Mouse (Mus musculus) neural tube, embryonic 13.5 days (tissue): ENCODE measurements around the gene Fig4. TPM values are rescaled to one million over a fixed set of nuclear protein-coding genes. Genes with fewer than 3 reads are reported as not detected.

Experiments used
- ATAC-seq: fragments of 200-750 bp; cut with Nextera tagmentation; 2 replicates; pipeline ENCODE4 v1.8.0; 2017; ENCODE audit warnings: low read depth, mild to moderate bottlenecking, moderate TSS enrichment, moderate library complexity
- H3K27ac ChIP-seq: fragments of 300-500 bp; sonication (generic); replicated peaks from 2 replicates; pipeline ENCODE4 v1.5.1; 2015; ENCODE audit warnings: moderate library complexity, mild to moderate bottlenecking, inconsistent platforms
- H3K27me3 ChIP-seq: fragments of 300-500 bp; sonication (generic); 2 replicates; pipeline ENCODE4 v1.6.1; 2015; ENCODE audit warnings: mild to moderate bottlenecking, inconsistent platforms
- H3K36me3 ChIP-seq: fragments of 300-500 bp; sonication (generic); 2 replicates; pipeline ENCODE4 v1.6.1; 2015; ENCODE audit warnings: mild to moderate bottlenecking, inconsistent platforms
- H3K4me1 ChIP-seq: fragments of 300-500 bp; sonication (generic); replicated peaks from 2 replicates; pipeline ENCODE4 v1.6.1; 2015; ENCODE audit warnings: inconsistent platforms
- H3K4me2 ChIP-seq: fragments of 300-500 bp; sonication (generic); 2 replicates; pipeline ENCODE4 v1.6.1; 2015; ENCODE audit warnings: inconsistent platforms, mild to moderate bottlenecking, moderate library complexity
- H3K4me3 ChIP-seq: fragments of 300-500 bp; sonication (generic); 2 replicates; pipeline ENCODE4 v1.5.1; 2015; ENCODE audit warnings: mild to moderate bottlenecking, inconsistent platforms
- H3K9ac ChIP-seq: fragments of 300-500 bp; sonication (generic); 2 replicates; pipeline ENCODE4 v1.6.1; 2015; ENCODE audit warnings: moderate library complexity, mild to moderate bottlenecking, inconsistent platforms
- H3K9me3 ChIP-seq: fragments of 300-500 bp; sonication (generic); 2 replicates; pipeline ENCODE4 v1.6.1; 2016; ENCODE audit warnings: inconsistent platforms
- WGBS: fragments of 180-500 bp; shearing (Covaris S2); methylation state at CpG from one replicate; pipeline ENCODE4 v1.1.7; 2015; 5-methylcytosine and 5-hydroxymethylcytosine counted together
- polyA plus RNA-seq: library from polyadenylated mRNA; unstranded; fragments of >200 nt; fragmentation: Nextera tagmentation; extraction: Ambion mirVana; gene quantifications from 2 replicates; pipeline ENCODE4 v1.2.1, GENCODE M21; 2015

The Fig4 gene
- polyA plus RNA-seq, 1 experiment from 2014 or later = 30.9 TPM

DNA sequence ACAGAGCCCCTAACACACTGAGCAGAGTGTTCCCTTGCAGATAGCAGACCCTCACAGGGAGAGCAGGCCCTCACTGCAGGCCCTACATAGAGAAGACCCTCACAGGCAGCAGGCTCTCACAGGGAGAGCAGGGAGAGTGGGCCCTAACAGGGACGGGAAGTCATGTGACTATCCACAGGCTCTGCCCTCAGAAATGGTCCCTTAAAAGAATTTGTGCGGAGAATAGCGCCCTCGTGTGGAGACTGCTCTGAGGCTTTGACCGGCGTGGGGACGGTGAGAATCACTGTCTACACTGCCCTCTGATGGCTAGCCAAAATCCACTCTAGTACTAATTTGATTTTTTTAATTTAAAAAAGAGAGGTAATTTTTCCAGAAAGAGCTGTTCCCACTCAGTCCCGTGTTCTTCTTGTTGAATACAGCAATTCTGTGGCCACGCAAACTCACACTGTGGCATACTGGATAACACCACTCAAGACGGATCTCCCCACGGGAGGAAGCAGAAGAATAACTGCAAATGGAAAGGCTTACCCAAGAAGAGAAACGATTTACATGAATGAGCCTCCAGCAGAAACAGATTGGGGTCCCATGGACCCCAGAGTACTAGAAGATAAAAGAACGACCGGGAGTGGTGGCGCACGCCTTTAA is 14.2 kb downstream of the Fig4 start:
- H3K27ac ChIP-seq = no peak overlapping the region
- peaks cover 15% of the 10 kb centered on the region for H3K4me1 ChIP-seq
- no peaks in the 10 kb centered on the region for H3K27me3 ChIP-seq
- peak; percentile 94 for ATAC-seq
- H3K36me3 ChIP-seq = 0 out of 2 replicates have a peak, but pooled peaks cover 8% of the 10 kb centered on the region
- no peak overlapping the region for H3K9ac ChIP-seq
- 38% methylated on average over 16 of the region's 16 CpGs for WGBS
- no peak overlapping the region for H3K4me3 ChIP-seq
- no peaks in the 10 kb centered on the region for H3K9me3 ChIP-seq
- H3K4me2 ChIP-seq = no peak overlapping the region

GRCm38 (mm10) chr10:41288074-41288473 is 15.0 kb downstream of the Fig4 start:
- H3K27ac ChIP-seq = no peak overlapping the region
- WGBS = 72% methylated on average over 1 of the region's 1 CpGs
- no peak for ATAC-seq

GRCm38 (mm10) chr10:41287618-41288017 is 15.4 kb downstream of the Fig4 start:
- WGBS = 94% methylated on average over 3 of the region's 3 CpGs
- H3K4me1 ChIP-seq = peaks cover 4% of the 10 kb centered on the region

More at GRCm38 (mm10) chr10:41288074-41288473, 15.0 kb downstream of the Fig4 start:
- no peaks in the 10 kb centered on the region for H3K9me3 ChIP-seq
- H3K4me3 ChIP-seq = no peak overlapping the region
- H3K27me3 ChIP-seq = no peaks in the 10 kb centered on the region
- H3K36me3 ChIP-seq = 0 out of 2 replicates have a peak, but pooled peaks cover 10% of the 10 kb centered on the region
- H3K4me1 ChIP-seq = peaks cover 8% of the 10 kb centered on the region
- no peak overlapping the region for H3K4me2 ChIP-seq
- no peak overlapping the region for H3K9ac ChIP-seq

DNA sequence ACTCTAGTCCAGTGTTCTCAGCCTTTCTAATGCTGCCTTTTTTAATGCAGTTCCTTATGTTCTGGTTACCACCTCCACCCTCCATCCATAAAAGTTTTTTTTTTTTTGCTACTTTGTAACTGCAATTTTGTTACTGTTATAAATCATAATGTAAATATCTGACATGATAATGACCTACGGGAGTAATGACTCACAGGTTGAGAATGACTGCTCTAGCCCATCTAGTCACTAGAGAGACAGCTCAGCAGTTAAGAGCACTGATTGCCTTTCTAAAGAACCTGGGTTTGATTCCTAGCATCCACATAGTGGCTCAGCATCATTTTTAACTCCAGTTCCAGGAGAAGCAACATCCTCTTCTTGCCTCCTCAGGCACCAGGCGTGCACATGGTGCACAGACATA is 21.0 kb downstream of the Fig4 start:
- no peak overlapping the region for H3K4me2 ChIP-seq
- no peaks in the 10 kb centered on the region for H3K4me1 ChIP-seq
- no peak for ATAC-seq
- 0 out of 2 replicates have a peak, but pooled peaks cover 15% of the 10 kb centered on the region for H3K36me3 ChIP-seq
- H3K9me3 ChIP-seq = no peaks in the 10 kb centered on the region
- H3K9ac ChIP-seq = no peak overlapping the region
- H3K27ac ChIP-seq = no peak overlapping the region
- 90% methylated on average over 2 of the region's 2 CpGs for WGBS
- no peaks in the 10 kb centered on the region for H3K27me3 ChIP-seq
- H3K4me3 ChIP-seq = no peak overlapping the region

More at GRCm38 (mm10) chr10:41287618-41288017, 15.4 kb downstream of the Fig4 start:
- Histone ChIP-seq H3K27ac (no peak overlapping the region), H3K4me2 (no peak overlapping the region), H3K4me3 (no peak overlapping the region), H3K36me3 (0 out of 2 replicates have a peak, but pooled peaks cover 14% of the 10 kb centered on the region), H3K27me3 (no peaks in the 10 kb centered on the region), H3K9me3 (no peaks in the 10 kb centered on the region), H3K9ac (no peak overlapping the region)
- no peak for ATAC-seq

DNA sequence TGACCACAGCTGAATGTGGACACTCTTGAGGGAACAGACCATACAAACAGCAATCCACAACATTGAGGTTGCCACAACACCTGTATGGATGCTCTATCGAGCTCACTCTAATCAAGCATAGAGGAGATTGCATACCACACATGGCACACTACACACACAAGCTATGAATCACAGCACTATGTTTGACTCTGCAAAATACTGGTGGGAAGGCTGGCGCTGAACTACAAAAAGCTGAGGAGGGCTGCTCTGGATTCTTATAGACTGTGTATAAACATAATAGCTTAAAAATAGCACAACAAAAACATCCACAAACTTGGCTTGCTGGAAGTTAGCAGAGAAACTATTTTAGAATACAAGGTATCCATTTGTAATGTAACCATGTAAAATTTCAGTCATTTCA is 22.3 kb downstream of the Fig4 start:
- Histone ChIP-seq H3K27me3 (no peaks in the 10 kb centered on the region), H3K4me3 (no peak overlapping the region), H3K4me2 (no peak overlapping the region), H3K27ac (no peak overlapping the region), H3K36me3 (0 out of 2 replicates have a peak, but pooled peaks cover 15% of the 10 kb centered on the region), H3K4me1 (no peaks in the 10 kb centered on the region), H3K9ac (no peak overlapping the region), H3K9me3 (no peaks in the 10 kb centered on the region)
- ATAC-seq = no peak
- 91% methylated on average over 2 of the region's 2 CpGs for WGBS

DNA sequence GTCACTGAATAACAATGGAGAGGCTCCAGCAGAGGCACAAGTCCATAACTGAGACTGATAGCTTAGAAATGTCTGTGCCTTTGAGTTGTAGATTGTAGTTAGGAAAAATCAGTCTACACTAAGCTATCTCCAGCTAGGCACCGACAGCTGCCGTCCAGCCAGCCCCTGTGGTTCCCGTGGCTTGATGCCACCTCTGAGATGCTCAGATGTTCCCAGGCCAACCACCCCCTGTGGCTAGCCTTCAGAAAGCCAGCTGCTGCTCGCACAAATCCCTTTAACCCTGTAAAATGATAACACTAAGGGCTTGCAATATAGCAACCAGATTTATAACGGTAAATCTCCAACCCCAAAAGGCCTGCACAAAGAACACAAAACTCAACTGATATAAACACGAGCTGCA is 22.9 kb downstream of the Fig4 start:
- Histone ChIP-seq H3K9ac (no peak overlapping the region), H3K4me3 (no peak overlapping the region), H3K36me3 (0 out of 2 replicates have a peak, but pooled peaks cover 15% of the 10 kb centered on the region), H3K27ac (no peak overlapping the region), H3K9me3 (no peaks in the 10 kb centered on the region), H3K27me3 (no peaks in the 10 kb centered on the region), H3K4me1 (no peaks in the 10 kb centered on the region), H3K4me2 (no peak overlapping the region)
- WGBS = 53% methylated on average over 6 of the region's 6 CpGs
- ATAC-seq = no peak

DNA sequence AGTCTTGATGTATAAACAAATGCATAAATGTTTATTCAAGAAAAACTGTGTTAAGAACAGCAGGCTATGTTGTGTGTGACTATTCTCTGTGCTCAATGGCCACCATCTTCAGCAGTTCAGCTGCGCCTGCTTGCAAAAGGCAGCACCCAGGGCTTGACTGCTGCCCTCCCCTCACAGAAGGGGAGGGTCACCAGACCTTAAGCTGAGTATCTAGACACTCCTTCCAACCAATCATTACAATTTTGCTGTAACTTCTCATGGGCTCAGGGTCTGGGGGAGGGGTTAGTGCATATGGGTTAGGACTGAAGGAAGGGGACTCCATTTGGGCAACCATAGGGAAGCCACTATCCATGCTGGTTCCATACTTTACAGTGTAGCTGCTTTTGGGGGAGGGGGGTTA is 24.3 kb downstream of the Fig4 start:
- no peak for ATAC-seq
- WGBS = 95% methylated on average over 1 of the region's 1 CpGs

DNA sequence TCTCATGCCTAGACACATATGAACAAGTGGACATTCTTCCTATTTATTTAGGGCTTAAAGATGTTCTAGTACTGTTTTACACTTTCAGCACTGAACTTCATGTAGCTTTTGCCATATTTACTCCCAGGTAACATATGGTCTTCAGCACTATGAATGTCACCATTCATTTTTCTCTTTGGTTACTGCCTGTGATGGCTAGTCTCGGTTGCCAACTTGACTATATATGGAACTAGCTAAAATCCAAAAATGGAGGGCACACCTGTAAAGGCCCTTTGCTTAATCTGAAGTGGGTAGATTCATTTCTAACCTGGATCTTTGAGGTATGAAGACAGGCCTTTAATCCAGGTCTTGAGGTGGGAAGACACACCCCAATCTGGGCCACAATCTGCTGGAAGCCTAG is 28.2 kb downstream of the Fig4 start:
- Histone ChIP-seq H3K4me2 (no peak overlapping the region), H3K36me3 (no peaks in the 10 kb centered on the region), H3K9ac (no peak overlapping the region), H3K27me3 (no peaks in the 10 kb centered on the region), H3K4me1 (peaks cover 8% of the 10 kb centered on the region), H3K4me3 (no peak overlapping the region), H3K27ac (no peak overlapping the region), H3K9me3 (no peaks in the 10 kb centered on the region)
- ATAC-seq = no peak
- 85% methylated on average over 1 of the region's 1 CpGs for WGBS

More for the DNA sequence above, 24.3 kb downstream of the Fig4 start:
- Histone ChIP-seq H3K4me2 (no peak overlapping the region), H3K27ac (no peak overlapping the region), H3K4me1 (no peaks in the 10 kb centered on the region), H3K4me3 (no peak overlapping the region), H3K9me3 (no peaks in the 10 kb centered on the region), H3K27me3 (no peaks in the 10 kb centered on the region), H3K9ac (no peak overlapping the region), H3K36me3 (0 out of 2 replicates have a peak, but pooled peaks cover 6% of the 10 kb centered on the region)

GRCm38 (mm10) chr10:41271860-41272259 is 31.2 kb downstream of the Fig4 start:
- Histone ChIP-seq H3K4me2 (no peak overlapping the region), H3K9me3 (no peaks in the 10 kb centered on the region), H3K27me3 (no peaks in the 10 kb centered on the region), H3K9ac (no peak overlapping the region), H3K36me3 (peaks cover 18% of the 10 kb centered on the region), H3K27ac (no peak overlapping the region), H3K4me1 (peaks cover 9% of the 10 kb centered on the region), H3K4me3 (no peak overlapping the region)
- no peak for ATAC-seq
- 47% methylated on average over 7 of the region's 7 CpGs for WGBS

- Histone ChIP-seq H3K36me3 (peaks cover 23% of the 10 kb centered on the region), H3K27me3 (no peaks in the 10 kb centered on the region), H3K4me2 (no peak overlapping the region), H3K4me1 (no peaks in the 10 kb centered on the region), H3K4me3 (no peak overlapping the region), H3K27ac (no peak overlapping the region), H3K9ac (no peak overlapping the region), H3K9me3 (no peaks in the 10 kb centered on the region)
- no peak for ATAC-seq
Measured at GRCm38 (mm10) chr10:41261889-41262288, 41.2 kb downstream of the Fig4 start.

DNA sequence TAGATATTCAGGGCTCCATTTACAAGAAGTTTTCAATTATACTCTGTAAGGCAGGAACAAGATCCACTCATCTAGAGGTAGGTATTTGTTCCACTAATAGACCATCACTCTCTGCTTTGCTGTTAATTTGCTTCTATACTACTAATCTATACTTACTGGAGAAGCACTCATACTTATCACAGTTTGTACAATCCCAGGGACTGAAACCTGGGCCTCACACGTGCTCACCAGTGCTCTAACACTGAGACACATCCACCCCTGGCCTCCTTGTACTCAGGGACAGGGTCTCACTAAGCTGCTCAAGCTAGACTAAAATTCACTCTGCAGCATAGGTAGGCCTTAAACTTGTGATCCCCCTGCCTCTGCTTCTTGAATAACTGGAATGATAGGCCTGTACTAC is 41.8 kb downstream of the Fig4 start:
- no peak overlapping the region for H3K4me3 ChIP-seq
- no peaks in the 10 kb centered on the region for H3K4me1 ChIP-seq
- no peak for ATAC-seq
- H3K4me2 ChIP-seq = no peak overlapping the region
- 71% methylated on average over 1 of the region's 1 CpGs for WGBS
- no peaks in the 10 kb centered on the region for H3K9me3 ChIP-seq
- no peak overlapping the region for H3K9ac ChIP-seq
- peaks cover 24% of the 10 kb centered on the region for H3K36me3 ChIP-seq
- H3K27me3 ChIP-seq = no peaks in the 10 kb centered on the region
- no peak overlapping the region for H3K27ac ChIP-seq

DNA sequence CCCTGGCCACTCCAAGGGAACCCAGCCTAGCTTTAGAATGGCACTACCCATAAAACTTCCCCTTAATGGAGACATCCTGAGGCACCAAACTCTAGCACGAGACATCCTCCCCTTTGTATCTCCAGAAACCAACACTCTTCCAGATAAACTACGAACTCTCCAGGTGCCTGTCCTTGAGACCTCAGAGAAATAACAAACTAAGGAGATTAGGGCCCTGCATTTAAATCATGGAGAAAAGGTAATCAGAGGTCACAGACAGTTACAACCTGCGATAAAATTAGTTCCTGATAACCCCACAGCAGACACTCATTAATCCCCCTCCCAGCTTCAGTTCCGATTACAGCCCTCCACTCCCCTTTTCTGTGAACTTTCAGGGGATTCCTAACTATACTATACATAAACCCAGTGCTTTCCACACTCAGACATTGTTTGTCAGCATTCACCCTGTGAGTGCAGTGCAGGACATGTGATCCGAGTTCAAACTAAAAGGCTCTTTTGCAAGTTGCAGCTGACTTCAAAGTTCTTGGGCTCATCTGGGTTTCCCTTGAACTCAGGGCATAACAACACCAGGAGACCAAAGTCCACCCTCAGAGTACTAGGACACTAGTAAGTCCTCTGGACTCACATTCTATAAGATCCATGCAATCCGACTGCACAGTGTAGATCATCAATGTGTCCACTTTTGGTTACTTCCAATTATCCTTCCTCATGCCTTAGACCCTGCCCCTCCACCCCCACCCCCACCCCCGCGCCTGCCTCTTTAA is 42.6 kb downstream of the Fig4 start:
- no peak for ATAC-seq
- H3K9me3 ChIP-seq = no peaks in the 10 kb centered on the region
- no peaks in the 10 kb centered on the region for H3K27me3 ChIP-seq
- H3K4me3 ChIP-seq = no peak overlapping the region
- H3K9ac ChIP-seq = no peak overlapping the region
- WGBS = 39% methylated on average over 8 of the region's 8 CpGs
- no peak overlapping the region for H3K27ac ChIP-seq
- H3K36me3 ChIP-seq = peaks cover 32% of the 10 kb centered on the region
- no peaks in the 10 kb centered on the region for H3K4me1 ChIP-seq
- no peak overlapping the region for H3K4me2 ChIP-seq
